Mouse (Mus musculus) limb, embryonic 13.5 days (tissue): Measurements from ENCODE around the gene Rflnb. TPM values are rescaled to one million over a fixed set of nuclear protein-coding genes. Genes with fewer than 3 reads are reported as not detected.
A peak's percentile ranks its signal among the peaks of the same experiment; 100 is the strongest.
"Not testable (repeated sequence)": the region's sequence is repeated elsewhere in the genome, so short reads cannot be mapped to it uniquely, and the experiment has no call there.

Experiments
- ATAC-seq: fragments of 200-750 bp; cut with Nextera tagmentation; 2 replicates; pipeline ENCODE4 v1.8.0; 2017; ENCODE audit warnings: low read depth, moderate number of reproducible peaks, moderate TSS enrichment; ENCODE audit not compliant: low FRiP score
- H3K27ac ChIP-seq: fragments of 300-500 bp; sonication (generic); 2 replicates; pipeline ENCODE4 v1.5.1; 2015; ENCODE audit warnings: inconsistent platforms, mild to moderate bottlenecking, moderate library complexity
- H3K27me3 ChIP-seq: fragments of 300-500 bp; sonication (generic); 2 replicates; pipeline ENCODE4 v1.6.1; 2015; ENCODE audit warnings: mild to moderate bottlenecking, inconsistent platforms
- H3K36me3 ChIP-seq: fragments of 300-500 bp; sonication (generic); 2 replicates; pipeline ENCODE4 v1.6.1; 2015; ENCODE audit warnings: inconsistent platforms, mild to moderate bottlenecking, moderate library complexity
- H3K4me1 ChIP-seq: fragments of 300-500 bp; sonication (generic); 2 replicates; pipeline ENCODE4 v1.6.1; 2015; ENCODE audit warnings: inconsistent platforms
- H3K4me2 ChIP-seq: fragments of 300-500 bp; sonication (generic); replicated peaks from 2 replicates; pipeline ENCODE4 v1.6.1; 2015; ENCODE audit warnings: inconsistent platforms, mild to moderate bottlenecking, moderate library complexity
- H3K4me3 ChIP-seq: fragments of 300-500 bp; sonication (generic); 2 replicates; pipeline ENCODE4 v1.5.1; 2015; ENCODE audit warnings: moderate library complexity, mild to moderate bottlenecking, inconsistent platforms
- H3K9ac ChIP-seq: fragments of 300-500 bp; sonication (generic); 2 replicates; pipeline ENCODE4 v1.6.1; 2015; ENCODE audit warnings: mild to moderate bottlenecking, inconsistent platforms
- H3K9me3 ChIP-seq: fragments of 300-500 bp; sonication (generic); 2 replicates; pipeline ENCODE4 v1.6.1; 2016; ENCODE audit warnings: inconsistent platforms
- WGBS: fragments of 180-500 bp; shearing (Covaris S2); methylation state at CpG from one replicate; pipeline ENCODE4 v1.1.7; 2015; 5-methylcytosine and 5-hydroxymethylcytosine counted together
- polyA plus RNA-seq: library from polyadenylated mRNA; unstranded; fragments of >200 nt; fragmentation: Nextera tagmentation; extraction: Ambion mirVana; gene quantifications from 2 replicates; pipeline ENCODE4 v1.2.1, GENCODE M21; 2015

The Rflnb gene
- polyA plus RNA-seq, 1 experiment from 2014 or later: 52.1 TPM

- H3K36me3 ChIP-seq, H3K9ac ChIP-seq, H3K27ac ChIP-seq, ATAC-seq, H3K4me1 ChIP-seq, H3K9me3 ChIP-seq, H3K4me2 ChIP-seq, H3K4me3 ChIP-seq: not testable (repeated sequence)
- 90% methylated on average over 7 of the region's 7 CpGs for WGBS
- peaks cover 21% of the 10 kb centered on the region for H3K27me3 ChIP-seq
These were observed 23.3 kb downstream of the Rflnb start for GRCm38 (mm10) chr11:76004276-76004675.

- Histone ChIP-seq H3K9me3 (no peaks in the 10 kb centered on the region), H3K9ac (no peak overlapping the region), H3K27me3 (peaks cover 21% of the 10 kb centered on the region), H3K4me3 (no peak overlapping the region), H3K27ac (no peak overlapping the region), H3K4me1 (peaks cover 7% of the 10 kb centered on the region; the same call in 1 of the 2 replicates), H3K4me2 (no peak overlapping the region), H3K36me3 (no peaks in the 10 kb centered on the region)
- no peak for ATAC-seq
- WGBS: 56% methylated on average over 3 of the region's 3 CpGs
These were observed 26.2 kb downstream of the Rflnb start for GRCm38 (mm10) chr11:76001237-76001878.

- no peak overlapping the region for H3K4me2 ChIP-seq
- H3K4me3 ChIP-seq: no peak overlapping the region
- peaks cover 21% of the 10 kb centered on the region for H3K27me3 ChIP-seq
- H3K4me1 ChIP-seq: peaks cover 7% of the 10 kb centered on the region; the same call in 1 of the 2 replicates
- no peak overlapping the region for H3K9ac ChIP-seq
- H3K9me3 ChIP-seq: no peaks in the 10 kb centered on the region
- 87% methylated on average over 5 of the region's 5 CpGs for WGBS
- H3K36me3 ChIP-seq: no peaks in the 10 kb centered on the region
- no peak for ATAC-seq
- no peak overlapping the region for H3K27ac ChIP-seq
These were observed 26.9 kb downstream of the Rflnb start for GRCm38 (mm10) chr11:76000701-76001100.

GRCm38 (mm10) chr11:75999440-76000155 lies 28.0 kb downstream of the Rflnb start, which contains the start of gene 1700016K19Rik:
1700016K19Rik (plus strand) TSS chr11:75999912.
- H3K4me1 ChIP-seq: peaks cover 7% of the 10 kb centered on the region; the same call in 1 of the 2 replicates
- no peaks in the 10 kb centered on the region for H3K36me3 ChIP-seq
- H3K9ac ChIP-seq: peak within 1 kb of the TSS; percentile 48
- ATAC-seq: peak; percentile 77; the same call in 1 of the 2 replicates
- H3K4me3 ChIP-seq: peak within 1 kb of the TSS; percentile 55
- WGBS: 12% methylated on average over 36 of the region's 36 CpGs
- peaks cover 21% of the 10 kb centered on the region for H3K27me3 ChIP-seq
- no peaks in the 10 kb centered on the region for H3K9me3 ChIP-seq
- peak within 1 kb of the TSS; percentile 79 for H3K4me2 ChIP-seq
- H3K27ac ChIP-seq: no peak within 1 kb of the TSS

GRCm38 (mm10) chr11:75994357-75994756 lies 33.2 kb downstream of the Rflnb start:
- no peak for ATAC-seq
- Histone ChIP-seq H3K36me3 (no peaks in the 10 kb centered on the region), H3K27ac (no peak overlapping the region), H3K4me3 (no peak overlapping the region), H3K9me3 (no peaks in the 10 kb centered on the region), H3K4me2 (no peak overlapping the region), H3K9ac (no peak overlapping the region), H3K4me1 (peaks cover under 1% of the 10 kb centered on the region; the same call in 1 of the 2 replicates), H3K27me3 (no peaks in the 10 kb centered on the region)
- WGBS: 43% methylated on average over 9 of the region's 9 CpGs

GRCm38 (mm10) chr11:75992481-75992880 lies 35.1 kb downstream of the Rflnb start:
- no peaks in the 10 kb centered on the region for H3K36me3 ChIP-seq
- no peaks in the 10 kb centered on the region for H3K4me1 ChIP-seq
- H3K27ac ChIP-seq: no peak overlapping the region
- ATAC-seq: no peak
- no peak overlapping the region for H3K4me2 ChIP-seq
- no peaks in the 10 kb centered on the region for H3K9me3 ChIP-seq
- no peaks in the 10 kb centered on the region for H3K27me3 ChIP-seq
- WGBS: 87% methylated on average over 8 of the region's 8 CpGs
- H3K4me3 ChIP-seq: no peak overlapping the region
- no peak overlapping the region for H3K9ac ChIP-seq

DNA sequence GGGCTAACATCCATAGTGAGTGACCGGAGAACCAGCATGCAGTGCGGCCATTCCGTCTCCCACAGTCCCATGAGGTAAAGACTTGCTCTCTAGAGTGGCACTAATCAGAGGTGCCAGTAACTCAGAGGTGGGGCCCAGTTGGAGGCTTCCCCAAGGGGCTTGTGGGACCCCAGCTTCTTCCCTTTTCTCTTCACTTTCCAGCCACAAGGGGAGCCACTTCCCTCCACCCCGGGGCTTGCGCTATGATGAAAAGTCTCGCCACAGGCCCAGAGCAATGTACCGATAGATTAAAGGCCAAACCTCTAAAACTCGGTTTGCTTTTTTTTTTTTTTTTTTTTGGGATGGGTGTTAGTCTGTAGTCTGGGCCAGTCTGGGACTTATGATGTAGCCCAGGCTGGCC lies 35.7 kb downstream of the Rflnb start:
- no peak overlapping the region for H3K9ac ChIP-seq
- H3K9me3 ChIP-seq: no peaks in the 10 kb centered on the region
- WGBS: 93% methylated on average over 8 of the region's 8 CpGs
- H3K36me3 ChIP-seq: no peaks in the 10 kb centered on the region
- no peaks in the 10 kb centered on the region for H3K27me3 ChIP-seq
- H3K4me3 ChIP-seq: no peak overlapping the region
- H3K4me2 ChIP-seq: no peak overlapping the region
- ATAC-seq: no peak
- no peaks in the 10 kb centered on the region for H3K4me1 ChIP-seq
- no peak overlapping the region for H3K27ac ChIP-seq

- no peak for ATAC-seq
- no peaks in the 10 kb centered on the region for H3K9me3 ChIP-seq
- no peak overlapping the region for H3K27ac ChIP-seq
- no peaks in the 10 kb centered on the region for H3K4me1 ChIP-seq
- no peak overlapping the region for H3K9ac ChIP-seq
- no peaks in the 10 kb centered on the region for H3K27me3 ChIP-seq
- no peak overlapping the region for H3K4me2 ChIP-seq
- 74% methylated on average over 15 of the region's 15 CpGs for WGBS
- H3K36me3 ChIP-seq: no peaks in the 10 kb centered on the region
- no peak overlapping the region for H3K4me3 ChIP-seq
These were observed 36.4 kb downstream of the Rflnb start for GRCm38 (mm10) chr11:75990965-75991835.

- Histone ChIP-seq H3K9ac (no peak overlapping the region), H3K27me3 (no peaks in the 10 kb centered on the region), H3K4me2 (no peak overlapping the region), H3K9me3 (no peaks in the 10 kb centered on the region), H3K4me1 (no peaks in the 10 kb centered on the region), H3K4me3 (no peak overlapping the region), H3K27ac (no peak overlapping the region), H3K36me3 (no peaks in the 10 kb centered on the region)
- WGBS: 62% methylated on average over 7 of the region's 7 CpGs
- no peak for ATAC-seq
These were observed 41.6 kb downstream of the Rflnb start for GRCm38 (mm10) chr11:75985948-75986347.

- no peak overlapping the region for H3K9ac ChIP-seq
- no peaks in the 10 kb centered on the region for H3K9me3 ChIP-seq
- H3K27me3 ChIP-seq: no peaks in the 10 kb centered on the region
- ATAC-seq: no peak
- no peaks in the 10 kb centered on the region for H3K36me3 ChIP-seq
- 80% methylated on average over 1 of the region's 1 CpGs for WGBS
- no peak overlapping the region for H3K27ac ChIP-seq
- no peak overlapping the region for H3K4me2 ChIP-seq
- no peaks in the 10 kb centered on the region for H3K4me1 ChIP-seq
- no peak overlapping the region for H3K4me3 ChIP-seq
These were observed 43.0 kb downstream of the Rflnb start for GRCm38 (mm10) chr11:75984581-75984980.

- H3K36me3 ChIP-seq: no peaks in the 10 kb centered on the region
- ATAC-seq: no peak
- H3K4me1 ChIP-seq: no peaks in the 10 kb centered on the region
- WGBS: 71% methylated on average over 4 of the region's 4 CpGs
- no peaks in the 10 kb centered on the region for H3K27me3 ChIP-seq
- H3K27ac ChIP-seq: no peak overlapping the region
- no peaks in the 10 kb centered on the region for H3K9me3 ChIP-seq
- no peak overlapping the region for H3K9ac ChIP-seq
- H3K4me2 ChIP-seq: no peak overlapping the region
- H3K4me3 ChIP-seq: no peak overlapping the region
These were observed 44.4 kb downstream of the Rflnb start for GRCm38 (mm10) chr11:75983194-75983593.

GRCm38 (mm10) chr11:75980413-75980812 lies 47.2 kb downstream of the Rflnb start:
- no peak for ATAC-seq
- 30% methylated on average over 2 of the region's 2 CpGs for WGBS
- no peak overlapping the region for H3K4me2 ChIP-seq
- no peaks in the 10 kb centered on the region for H3K27me3 ChIP-seq
- no peak overlapping the region for H3K4me3 ChIP-seq
- no peaks in the 10 kb centered on the region for H3K4me1 ChIP-seq
- no peak overlapping the region for H3K27ac ChIP-seq
- no peaks in the 10 kb centered on the region for H3K9me3 ChIP-seq
- no peak overlapping the region for H3K9ac ChIP-seq
- no peaks in the 10 kb centered on the region for H3K36me3 ChIP-seq
